Mouse (Mus musculus): Measurements from ENCODE around the gene Grip1. TPM values are rescaled to one million over a fixed set of nuclear protein-coding genes. Genes with fewer than 3 reads are reported as not detected.
A peak's percentile ranks its signal among the peaks of the same experiment; 100 is the strongest.

The Grip1 gene
- polyA plus RNA-seq, 1 experiment from 2014 or later, result 2.2 TPM

- no peak for TF ChIP-seq CTCF (IDR thresholded peaks at IDR 0.05)
- no peaks in the 10 kb centered on the region for H3K27me3 ChIP-seq
- peak; percentile 100 for ATAC-seq
- ChIA-PET POLR2A (no interaction called here), CTCF (no interaction called here)
- in situ Hi-C loops (cut with MboI; ENCODE audit: low pct_unique_long_range_greater_than_20kb), result no loop called here
- DNase-seq (ENCODE audit: low read depth, low spot score), result peak; percentile 83
Observed at GRCm38 (mm10) chr10:119615240-119615885, 161.7 kb downstream of the Grip1 start.

GRCm38 (mm10) chr10:119616078-119616477 lies 162.4 kb downstream of the Grip1 start:
- H3K27me3 ChIP-seq, result no peaks in the 10 kb centered on the region
- POLR2A ChIA-PET, result no interaction called here
- ATAC-seq, result no peak
- no peak for DNase-seq (ENCODE audit: low read depth, low spot score)
- in situ Hi-C loops (cut with MboI; ENCODE audit: low pct_unique_long_range_greater_than_20kb), result no loop called here
- no peak for TF ChIP-seq CTCF (IDR thresholded peaks at IDR 0.05)
- CTCF ChIA-PET, result no interaction called here

GRCm38 (mm10) chr10:119628656-119629055 lies 175.0 kb downstream of the Grip1 start:
- CTCF ChIA-PET, result no interaction called here
- POLR2A ChIA-PET, result no interaction called here
- DNase-seq (ENCODE audit: low read depth, low spot score) (no peak), ATAC-seq (peak; percentile 45)
- no peaks in the 10 kb centered on the region for H3K27me3 ChIP-seq
- in situ Hi-C loops (cut with MboI; ENCODE audit: low pct_unique_long_range_greater_than_20kb), result no loop called here
- TF ChIP-seq CTCF (IDR thresholded peaks at IDR 0.05), result no peak

GRCm38 (mm10) chr10:119630401-119630800 lies 176.8 kb downstream of the Grip1 start:
- TF ChIP-seq CTCF (IDR thresholded peaks at IDR 0.05), result no peak
- ChIA-PET CTCF (no interaction called here), POLR2A (no interaction called here)
- DNase-seq (ENCODE audit: low read depth, low spot score), result no peak
- H3K27me3 ChIP-seq, result no peaks in the 10 kb centered on the region
- no peak for ATAC-seq
- in situ Hi-C loops (cut with MboI; ENCODE audit: low pct_unique_long_range_greater_than_20kb), result no loop called here

- ATAC-seq (no peak), DNase-seq (ENCODE audit: low read depth, low spot score) (no peak)
- H3K27me3 ChIP-seq, result no peaks in the 10 kb centered on the region
Observed at GRCm38 (mm10) chr10:119631966-119632365, 178.3 kb downstream of the Grip1 start.

GRCm38 (mm10) chr10:119634544-119634943 lies 180.9 kb downstream of the Grip1 start:
- ChIA-PET POLR2A (no interaction called here), CTCF (interaction anchor here (1.0 kb wide), 1 partner anchor 24 kb away, joined by 3 read pairs; no protein-coding TSS in a partner anchor)
- no peak for TF ChIP-seq CTCF (IDR thresholded peaks at IDR 0.05)
- in situ Hi-C loops (cut with MboI; ENCODE audit: low pct_unique_long_range_greater_than_20kb), result no loop called here
- ATAC-seq (no peak), DNase-seq (ENCODE audit: low read depth, low spot score) (no peak)
- H3K27me3 ChIP-seq, result no peaks in the 10 kb centered on the region

More at GRCm38 (mm10) chr10:119631966-119632365, 178.3 kb downstream of the Grip1 start:
- no peak for TF ChIP-seq CTCF (IDR thresholded peaks at IDR 0.05)
- in situ Hi-C loops (cut with MboI; ENCODE audit: low pct_unique_long_range_greater_than_20kb), result no loop called here
- POLR2A ChIA-PET, result no interaction called here
- CTCF ChIA-PET, result no interaction called here

GRCm38 (mm10) chr10:119640534-119640933 lies 186.9 kb downstream of the Grip1 start:
- DNase-seq (ENCODE audit: low read depth, low spot score) (no peak), ATAC-seq (no peak)
- CTCF ChIA-PET, result interaction anchor here (0.6 kb wide), 2 partner anchors 94 to 490 kb away, joined by 3 read pairs; no protein-coding TSS in a partner anchor
- no peaks in the 10 kb centered on the region for H3K27me3 ChIP-seq
- POLR2A ChIA-PET, result no interaction called here
- peak; percentile 41 for TF ChIP-seq CTCF (IDR thresholded peaks at IDR 0.05)
- in situ Hi-C loops (cut with MboI; ENCODE audit: low pct_unique_long_range_greater_than_20kb), result loop anchor here (5.0 kb wide), 2 partner anchors 152 to 482 kb away; no protein-coding TSS in a partner anchor

GRCm38 (mm10) chr10:119641011-119641410 lies 187.4 kb downstream of the Grip1 start:
- no peaks in the 10 kb centered on the region for H3K27me3 ChIP-seq
- CTCF ChIA-PET, result interaction anchor here (0.6 kb wide), 1 partner anchor 94 kb away, joined by 3 read pairs; no protein-coding TSS in a partner anchor
- ATAC-seq (no peak), DNase-seq (ENCODE audit: low read depth, low spot score) (no peak)
- in situ Hi-C loops (cut with MboI; ENCODE audit: low pct_unique_long_range_greater_than_20kb), result loop anchor here (5.0 kb wide), 2 partner anchors 151 to 481 kb away; no protein-coding TSS in a partner anchor
- TF ChIP-seq CTCF (IDR thresholded peaks at IDR 0.05), result no peak
- POLR2A ChIA-PET, result no interaction called here

GRCm38 (mm10) chr10:119644289-119644688 lies 190.7 kb downstream of the Grip1 start:
- ATAC-seq (no peak), DNase-seq (ENCODE audit: low read depth, low spot score) (no peak)
- POLR2A ChIA-PET, result no interaction called here
- CTCF ChIA-PET, result no interaction called here
- in situ Hi-C loops (cut with MboI; ENCODE audit: low pct_unique_long_range_greater_than_20kb), result loop anchor here (5.0 kb wide), 2 partner anchors 148 to 478 kb away; no protein-coding TSS in a partner anchor
- H3K27me3 ChIP-seq, result no peaks in the 10 kb centered on the region
- TF ChIP-seq CTCF (IDR thresholded peaks at IDR 0.05), result no peak

GRCm38 (mm10) chr10:119646500-119647439 lies 193.1 kb downstream of the Grip1 start:
- ChIA-PET CTCF (interaction anchor here (1.1 to 2.5 kb wide), 7 partner anchors 9 to 586 kb away, joined by 3 to 6 read pairs (median 4); no protein-coding TSS in a partner anchor), POLR2A (interaction anchor here (0.6 to 0.7 kb wide), 3 partner anchors 11 to 440 kb away, joined by 3 read pairs; no protein-coding TSS in a partner anchor)
- DNase-seq (ENCODE audit: low read depth, low spot score) (no peak), ATAC-seq (peak; percentile 51)
- in situ Hi-C loops (cut with MboI; ENCODE audit: low pct_unique_long_range_greater_than_20kb), result no loop called here
- no peaks in the 10 kb centered on the region for H3K27me3 ChIP-seq
- TF ChIP-seq CTCF (IDR thresholded peaks at IDR 0.05), result peak; percentile 89
